Mouse (Mus musculus) C2C12 (cell line): ENCODE results near the gene Abhd14b. TPM values are rescaled to one million over a fixed set of nuclear protein-coding genes. Genes with fewer than 3 reads are reported as not detected.

Source experiments
- H3K27me3 ChIP-seq: one replicate; pipeline ENCODE4 v1.6.1; 2011; ENCODE audit not compliant: control insufficient read depth, insufficient read depth, insufficient read length
- H3K36me3 ChIP-seq: one replicate; pipeline ENCODE4 v1.6.1; 2011; ENCODE audit not compliant: control insufficient read depth, insufficient read depth
- H3K4me3 ChIP-seq: one replicate; pipeline ENCODE4 v1.5.1; 2011; ENCODE audit warnings: mild to moderate bottlenecking, control low read depth; ENCODE audit not compliant: poor library complexity, insufficient read depth, severe bottlenecking
- H3K79me2 ChIP-seq: one replicate; pipeline ENCODE4 v1.6.1; 2011; ENCODE audit not compliant: control insufficient read depth, insufficient read depth
- H3K79me3 ChIP-seq: one replicate; pipeline ENCODE4 v1.6.1; 2011; ENCODE audit warnings: low read depth, control low read depth
- H3ac ChIP-seq: one replicate; pipeline ENCODE3; 2011; ENCODE audit warnings: low read depth; ENCODE audit not compliant: control insufficient read depth, insufficient read length
- CEBPB ChIP-seq: IDR thresholded peaks from one replicate; pipeline ENCODE4 v1.6.1; 2011; ENCODE audit warnings: low read depth, mild to moderate bottlenecking, control low read depth, moderate library complexity
- CTCF ChIP-seq: IDR thresholded peaks from one replicate; pipeline ENCODE4 v1.5.1; 2011; ENCODE audit not compliant: control insufficient read depth, insufficient read depth, insufficient read length
- FOSL1 ChIP-seq: IDR thresholded peaks from one replicate; pipeline ENCODE4 v1.8.0; 2011; ENCODE audit warnings: mild to moderate bottlenecking, low read length; ENCODE audit not compliant: poor library complexity, insufficient read depth, severe bottlenecking
- MAX ChIP-seq: IDR thresholded peaks from one replicate; pipeline ENCODE4 v1.6.1; 2011; ENCODE audit warnings: mild to moderate bottlenecking, control low read depth
- MYOD1 ChIP-seq: IDR thresholded peaks from one replicate; pipeline ENCODE4 v1.6.1; 2011; ENCODE audit warnings: low read depth; ENCODE audit not compliant: control insufficient read depth, insufficient read length
- MYOG ChIP-seq: IDR thresholded peaks from one replicate; pipeline ENCODE4 v1.6.1; 2011; ENCODE audit not compliant: control insufficient read depth, insufficient read length; ENCODE audit errors: extremely low read depth
- USF1 ChIP-seq: IDR thresholded peaks from one replicate; pipeline ENCODE4 v1.6.1; 2011; ENCODE audit warnings: low read depth, mild to moderate bottlenecking, control low read depth, moderate library complexity
- polyA plus RNA-seq: library from polyadenylated mRNA; unstranded; fragments of >200 nt; fragmentation: generic; extraction: Trizol; gene quantifications from one replicate; pipeline ENCODE4 v1.2.1, GENCODE M21; 2012; ENCODE audit warnings: missing spikeins

Gene Abhd14b
- polyA plus RNA-seq, 1 experiment: 6.1 TPM

GRCm38 (mm10) chr9:106421033-106421864, 26.0 kb upstream of the Abhd14b start:
- no peak overlapping the region for H3K4me3 ChIP-seq
- TF ChIP-seq MAX: no peak
- no peak for TF ChIP-seq MYOG
- TF ChIP-seq CTCF: no peak
- TF ChIP-seq CEBPB: no peak
- TF ChIP-seq USF1: no peak
- no peak for TF ChIP-seq MYOD1
- no peak for TF ChIP-seq FOSL1
- H3K79me2 ChIP-seq: no peaks in the 10 kb centered on the region
- no peak overlapping the region for H3ac ChIP-seq
- no peaks in the 10 kb centered on the region for H3K27me3 ChIP-seq
- no peaks in the 10 kb centered on the region for H3K36me3 ChIP-seq
- H3K79me3 ChIP-seq: no peaks in the 10 kb centered on the region

DNA sequence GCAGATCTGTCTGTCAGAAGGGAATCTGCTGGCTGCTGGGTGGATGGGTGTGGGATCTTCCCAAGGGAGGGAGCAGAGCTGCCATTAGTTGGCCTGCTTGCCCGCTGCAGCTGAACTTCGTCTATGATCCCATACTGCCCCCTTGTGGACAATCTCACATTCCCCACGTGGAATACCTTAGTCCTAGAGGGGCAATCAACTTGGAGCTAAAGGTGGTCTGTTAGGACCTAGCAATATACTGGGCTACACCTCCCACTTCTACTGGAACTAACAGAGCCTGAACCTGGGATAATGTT, 25.4 kb upstream of the Abhd14b start:
- TF ChIP-seq MYOG: no peak
- no peak for TF ChIP-seq USF1
- TF ChIP-seq FOSL1: no peak
- no peak for TF ChIP-seq CEBPB
- peak; percentile 80 for TF ChIP-seq MAX
- peak; percentile 48 for TF ChIP-seq CTCF
- no peak for TF ChIP-seq MYOD1
- no peaks in the 10 kb centered on the region for H3K36me3 ChIP-seq
- H3ac ChIP-seq: no peak overlapping the region
- no peaks in the 10 kb centered on the region for H3K27me3 ChIP-seq
- H3K4me3 ChIP-seq: no peak overlapping the region
- no peaks in the 10 kb centered on the region for H3K79me3 ChIP-seq
- H3K79me2 ChIP-seq: no peaks in the 10 kb centered on the region

- Histone ChIP-seq H3ac (peak overlapping the region; percentile 12), H3K79me2 (peaks cover 27% of the 10 kb centered on the region), H3K36me3 (peaks cover 24% of the 10 kb centered on the region), H3K4me3 (peak overlapping the region; percentile 28), H3K79me3 (peaks cover 15% of the 10 kb centered on the region), H3K27me3 (no peaks in the 10 kb centered on the region)
- TF ChIP-seq FOSL1 (no peak), CTCF (no peak), MYOG (no peak), USF1 (no peak), MYOD1 (no peak)
These were observed 18.5 kb upstream of the Abhd14b start for GRCm38 (mm10) chr9:106428719-106429220.

DNA sequence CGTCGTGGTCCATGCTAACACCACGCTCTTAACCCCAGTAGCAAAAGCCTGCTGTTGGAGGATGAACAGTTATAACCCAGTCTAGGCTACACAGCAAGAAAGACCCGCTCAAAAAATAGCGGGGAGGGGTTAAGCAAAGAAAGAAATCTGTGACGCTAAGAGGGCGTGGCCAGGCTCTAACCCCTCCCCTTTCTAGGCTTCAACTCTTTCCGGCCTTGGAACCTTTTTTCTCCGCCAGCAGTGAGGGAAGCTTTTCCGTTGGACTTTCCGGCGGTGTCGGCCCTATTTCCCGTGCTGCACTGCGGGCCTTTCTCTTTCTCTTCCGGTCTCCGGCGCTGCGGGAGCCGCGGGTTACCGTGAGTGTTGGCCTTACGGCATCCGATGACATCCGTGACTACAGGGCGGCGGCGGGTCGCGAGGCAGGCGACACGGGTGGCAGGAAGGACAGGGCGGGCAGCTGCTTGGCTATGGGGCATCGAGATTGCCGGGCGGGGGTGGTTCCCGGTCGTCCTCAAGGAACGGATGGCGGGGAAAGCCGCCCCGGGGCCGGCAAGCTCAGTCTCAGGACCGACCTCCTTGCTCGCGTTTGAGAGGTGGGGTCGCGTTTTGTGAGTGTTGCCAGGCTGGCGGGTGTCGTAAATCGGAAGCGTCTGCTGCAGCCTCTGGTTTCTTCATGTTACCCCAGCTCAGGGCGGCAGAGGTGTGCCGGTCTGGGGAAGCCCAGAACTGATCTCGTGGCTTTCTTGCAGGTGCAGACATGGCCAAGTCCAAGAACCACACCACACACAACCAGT, 17.8 kb upstream of the Abhd14b start, which contains the start of gene Rpl29:
TSS of gene Rpl29 (plus strand) at position 234 of the 794 bp plus-strand sequence.
- H3ac ChIP-seq: peak within 1 kb of the TSS; percentile 99
- H3K36me3 ChIP-seq: peaks cover 24% of the 10 kb centered on the region
- peak within 1 kb of the TSS; percentile 55 for H3K4me3 ChIP-seq
- H3K79me3 ChIP-seq: peaks cover 15% of the 10 kb centered on the region
- no peaks in the 10 kb centered on the region for H3K27me3 ChIP-seq
- H3K79me2 ChIP-seq: peaks cover 27% of the 10 kb centered on the region
- TF ChIP-seq MAX (no peak), FOSL1 (no peak), MYOD1 (no peak), MYOG (no peak), CTCF (no peak), USF1 (no peak)

DNA sequence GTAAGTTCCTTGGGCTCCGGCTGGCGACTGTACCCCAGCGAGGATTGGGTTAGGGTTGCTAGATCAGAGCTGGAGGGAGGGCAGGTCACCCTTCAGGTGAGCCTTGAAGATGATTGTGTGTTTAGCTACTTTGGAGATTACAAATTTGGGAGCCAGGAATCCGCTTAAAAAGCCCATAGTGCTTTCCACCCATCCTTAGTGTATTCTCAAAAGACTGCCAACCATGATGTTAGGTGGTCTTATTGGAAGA, 17.3 kb upstream of the Abhd14b start:
- H3K79me2 ChIP-seq: peaks cover 27% of the 10 kb centered on the region
- TF ChIP-seq CTCF: no peak
- peak; percentile 1 for TF ChIP-seq MAX
- no peak for TF ChIP-seq USF1
- TF ChIP-seq FOSL1: no peak
- no peaks in the 10 kb centered on the region for H3K27me3 ChIP-seq
- peak overlapping the region; percentile 55 for H3K4me3 ChIP-seq
- peaks cover 15% of the 10 kb centered on the region for H3K79me3 ChIP-seq
- H3K36me3 ChIP-seq: peaks cover 24% of the 10 kb centered on the region
- H3ac ChIP-seq: peak overlapping the region; percentile 99

DNA sequence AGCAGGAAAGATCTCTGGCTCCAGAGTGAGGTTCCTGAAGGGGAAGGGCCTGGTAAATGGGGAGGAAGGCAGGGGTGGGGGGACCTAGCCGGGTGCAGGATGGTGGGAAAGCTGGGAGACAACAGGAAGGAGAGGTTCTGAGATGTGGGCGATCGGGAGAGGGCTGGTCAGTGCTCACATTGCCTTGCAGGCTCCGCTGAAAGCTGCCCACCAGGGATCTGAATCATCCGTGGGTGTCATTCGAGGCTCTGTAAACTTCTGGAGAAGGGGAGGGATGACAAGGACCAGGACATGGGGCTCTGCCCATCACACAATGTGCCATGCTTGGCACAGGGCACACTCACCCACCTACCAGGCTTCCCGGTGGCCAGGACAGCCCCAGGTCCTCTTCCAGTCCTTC, 13.9 kb upstream of the Abhd14b start:
- Histone ChIP-seq H3K79me3 (peaks cover 15% of the 10 kb centered on the region), H3K79me2 (peaks cover 27% of the 10 kb centered on the region), H3K27me3 (no peaks in the 10 kb centered on the region), H3K4me3 (no peak overlapping the region), H3K36me3 (peaks cover 24% of the 10 kb centered on the region), H3ac (no peak overlapping the region)
- TF ChIP-seq MAX (no peak), MYOG (no peak), FOSL1 (no peak), MYOD1 (no peak), CEBPB (no peak), CTCF (no peak), USF1 (no peak)
